Mouse (Mus musculus) intestine, postnatal 0 days (tissue): Measurements from ENCODE around the gene Ociad2. TPM values are rescaled to one million over a fixed set of nuclear protein-coding genes. Genes with fewer than 3 reads are reported as not detected.

Experiments used
- ATAC-seq: fragments of 200-750 bp; cut with Nextera tagmentation; 2 replicates; pipeline ENCODE4 v1.8.0; 2017; ENCODE audit warnings: mild to moderate bottlenecking, moderate TSS enrichment, moderate library complexity
- H3K27ac ChIP-seq: fragments of 300-500 bp; sonication (generic); 2 replicates; pipeline ENCODE4 v1.5.1; 2014; ENCODE audit warnings: mild to moderate bottlenecking, low read depth, low read length, moderate library complexity
- H3K27me3 ChIP-seq: fragments of 300-500 bp; sonication (generic); replicated peaks from 2 replicates; pipeline ENCODE4 v1.6.1; 2014; ENCODE audit warnings: low read length, mixed read lengths; ENCODE audit not compliant: control insufficient read depth, insufficient read depth
- H3K36me3 ChIP-seq: fragments of 300-500 bp; sonication (generic); 2 replicates; pipeline ENCODE4 v1.6.1; 2014; ENCODE audit warnings: mild to moderate bottlenecking, moderate library complexity; ENCODE audit not compliant: control insufficient read depth, insufficient read depth
- H3K4me1 ChIP-seq: fragments of 300-500 bp; sonication (generic); replicated peaks from 2 replicates; pipeline ENCODE4 v1.6.1; 2014; ENCODE audit warnings: antibody characterized with exemption, low read length, mixed read lengths; ENCODE audit not compliant: control insufficient read depth, insufficient read depth
- H3K4me2 ChIP-seq: fragments of 300-500 bp; sonication (generic); replicated peaks from 2 replicates; pipeline ENCODE4 v1.6.1; 2014; ENCODE audit warnings: low read depth, mild to moderate bottlenecking, moderate library complexity
- H3K4me3 ChIP-seq: fragments of 300-500 bp; sonication (generic); 2 replicates; pipeline ENCODE4 v1.5.1; 2014; ENCODE audit warnings: low read depth, low read length
- H3K9ac ChIP-seq: fragments of 300-500 bp; sonication (generic); 2 replicates; pipeline ENCODE4 v1.6.1; 2014; ENCODE audit warnings: mild to moderate bottlenecking, low read depth, low read length
- H3K9me3 ChIP-seq: fragments of 300-500 bp; sonication (generic); 2 replicates; pipeline ENCODE4 v1.6.1; 2016; ENCODE audit warnings: mixed run types; ENCODE audit not compliant: control insufficient read depth
- CTCF ChIP-seq: sonication (generic); IDR thresholded peaks from 2 replicates; pipeline ENCODE4 v1.5.1; 2016; ENCODE audit warnings: low read depth, mild to moderate bottlenecking, control low read depth, antibody characterized with exemption, moderate library complexity
- WGBS: fragments of 180-500 bp; shearing (Covaris S2); extraction: QIAGEN DNeasy Blood & Tissue Kit; methylation state at CpG from one replicate; pipeline ENCODE4 v1.1.7; 2014; 5-methylcytosine and 5-hydroxymethylcytosine counted together
- polyA plus RNA-seq: library from polyadenylated mRNA; unstranded; fragments of >200 nt; fragmentation: Nextera tagmentation; extraction: Ambion mirVana; gene quantifications from 2 replicates; pipeline ENCODE4 v1.2.1, GENCODE M21; 2015

Ociad2 gene
- polyA plus RNA-seq, 1 experiment from 2014 or later: 225 TPM

DNA sequence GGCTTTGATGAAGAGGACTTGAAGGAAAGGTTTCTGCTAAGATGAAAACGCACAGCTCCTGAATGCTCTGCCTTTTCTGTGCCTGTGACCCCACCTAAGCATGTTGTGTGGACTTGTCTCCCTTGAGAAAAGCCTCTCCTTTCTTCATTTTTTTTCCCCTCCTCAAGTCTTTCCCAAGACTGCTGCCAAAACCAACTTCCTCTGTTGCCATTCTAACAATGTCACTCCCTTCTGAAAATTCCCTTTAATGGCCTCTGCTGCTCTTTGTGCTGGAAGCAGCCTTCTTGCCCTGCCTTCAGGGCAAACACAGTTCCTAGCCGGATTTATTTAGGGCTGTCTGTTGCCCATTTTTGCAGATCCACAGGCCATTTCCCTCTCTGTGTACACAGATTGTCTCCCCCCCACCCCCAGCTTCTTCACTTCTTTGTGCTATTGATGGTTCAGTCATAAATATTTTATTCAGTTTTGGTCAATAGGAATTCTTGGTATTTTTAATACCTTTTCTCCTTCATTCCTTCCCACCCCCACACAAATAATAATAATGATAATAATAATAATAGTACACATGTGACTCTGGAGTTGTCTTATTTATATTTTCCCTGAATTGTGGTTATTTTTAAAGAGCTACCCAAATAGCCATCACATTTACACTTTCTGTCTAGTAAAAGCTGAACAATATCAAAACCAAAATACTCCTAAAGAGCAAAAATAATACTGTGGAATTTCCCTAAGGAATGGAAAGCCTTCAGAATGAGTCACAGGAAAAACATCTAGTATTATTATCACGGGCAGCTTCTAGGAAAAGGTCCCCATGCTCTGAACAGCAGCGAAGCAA lies 60.9 kb downstream of the Ociad2 start:
- H3K9me3 ChIP-seq: no peaks in the 10 kb centered on the region
- H3K36me3 ChIP-seq: no peaks in the 10 kb centered on the region
- TF ChIP-seq CTCF: no peak
- H3K9ac ChIP-seq: no peak overlapping the region
- H3K4me1 ChIP-seq: peaks cover 7% of the 10 kb centered on the region; the same call in 1 of the 2 replicates
- peak overlapping the region; percentile 14; the same call in 1 of the 2 replicates for H3K4me2 ChIP-seq
- no peak for ATAC-seq
- H3K27ac ChIP-seq: no peak overlapping the region; the same call in 1 of the 2 replicates
- H3K27me3 ChIP-seq: no peaks in the 10 kb centered on the region
- H3K4me3 ChIP-seq: no peak overlapping the region
- 20% methylated on average over 4 of the region's 4 CpGs for WGBS

DNA sequence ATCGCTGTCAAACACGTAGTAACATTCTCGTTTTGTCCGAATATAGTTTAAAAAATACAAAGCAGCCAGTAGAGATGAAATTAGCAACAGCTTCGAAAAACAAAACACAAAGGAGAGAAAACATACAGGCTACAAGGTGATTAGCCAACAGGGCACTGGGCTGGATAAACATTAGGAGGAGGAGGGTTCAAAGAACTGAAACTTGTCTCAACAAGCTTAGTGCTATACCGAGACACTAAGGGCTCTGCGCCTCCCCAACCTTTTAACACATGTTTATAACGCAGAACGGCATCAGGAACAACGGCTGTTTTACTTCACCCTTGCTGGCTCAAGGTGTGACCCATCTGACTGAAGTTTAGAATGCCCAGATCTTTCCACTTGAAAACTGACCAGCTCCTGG lies 61.6 kb downstream of the Ociad2 start:
- no peak overlapping the region for H3K4me2 ChIP-seq
- no peak for TF ChIP-seq CTCF
- H3K9me3 ChIP-seq: no peaks in the 10 kb centered on the region
- no peaks in the 10 kb centered on the region for H3K36me3 ChIP-seq
- ATAC-seq: no peak
- H3K9ac ChIP-seq: no peak overlapping the region
- H3K4me3 ChIP-seq: no peak overlapping the region
- peaks cover 7% of the 10 kb centered on the region; the same call in 1 of the 2 replicates for H3K4me1 ChIP-seq
- no peak overlapping the region for H3K27ac ChIP-seq
- H3K27me3 ChIP-seq: no peaks in the 10 kb centered on the region
- WGBS: 49% methylated on average over 10 of the region's 10 CpGs

DNA sequence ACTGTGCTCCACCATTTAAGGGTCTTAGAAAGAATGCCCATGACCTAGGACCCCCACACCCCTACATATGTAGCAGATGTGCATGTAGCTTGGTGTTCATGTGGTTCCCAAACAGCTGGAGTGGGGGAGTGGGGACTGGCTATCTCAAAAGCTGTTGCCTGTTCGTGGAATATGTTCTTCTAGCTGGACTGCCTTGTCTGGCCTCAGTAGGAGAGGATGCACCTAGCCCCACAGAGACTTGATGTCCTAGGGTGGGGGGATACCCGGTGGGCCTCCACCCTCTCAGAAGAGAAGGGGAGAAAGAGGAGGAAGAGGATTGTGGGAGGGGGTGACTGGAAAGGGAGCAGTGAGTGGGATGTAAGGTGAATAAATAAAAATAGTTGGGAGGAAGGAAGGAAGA lies 65.9 kb downstream of the Ociad2 start:
- H3K27ac ChIP-seq: no peak overlapping the region
- no peaks in the 10 kb centered on the region for H3K27me3 ChIP-seq
- no peak overlapping the region for H3K9ac ChIP-seq
- no peak for ATAC-seq
- H3K9me3 ChIP-seq: no peaks in the 10 kb centered on the region
- no peak overlapping the region for H3K4me2 ChIP-seq
- WGBS: 67% methylated on average over 2 of the region's 2 CpGs
- H3K4me3 ChIP-seq: no peak overlapping the region
- no peaks in the 10 kb centered on the region for H3K36me3 ChIP-seq
- H3K4me1 ChIP-seq: peaks cover 7% of the 10 kb centered on the region; the same call in 1 of the 2 replicates
- TF ChIP-seq CTCF: no peak

DNA sequence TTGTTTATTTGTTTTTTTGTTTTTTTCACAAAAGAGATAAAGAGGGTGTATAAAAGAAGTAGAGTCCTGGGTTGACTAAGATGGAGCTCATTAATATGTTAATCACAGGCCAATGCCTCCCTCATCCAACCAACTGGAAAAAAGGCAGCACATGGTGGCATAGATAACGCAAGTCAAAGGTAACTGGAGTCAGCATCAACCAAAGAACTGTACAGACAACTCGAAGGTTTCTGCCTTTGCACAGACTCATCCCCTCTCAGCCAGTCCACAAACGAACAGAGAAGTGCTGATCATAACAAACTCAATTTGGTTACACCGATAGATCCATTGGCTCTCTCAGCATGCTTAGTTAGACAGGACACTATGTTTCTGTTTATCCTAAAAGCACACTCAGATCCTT lies 67.7 kb downstream of the Ociad2 start:
- Histone ChIP-seq H3K9ac (no peak overlapping the region), H3K27me3 (no peaks in the 10 kb centered on the region), H3K9me3 (no peaks in the 10 kb centered on the region), H3K4me2 (no peak overlapping the region), H3K27ac (no peak overlapping the region), H3K36me3 (no peaks in the 10 kb centered on the region), H3K4me1 (no peaks in the 10 kb centered on the region), H3K4me3 (no peak overlapping the region)
- WGBS: 76% methylated on average over 4 of the region's 4 CpGs
- no peak for TF ChIP-seq CTCF
- no peak for ATAC-seq

Other genes starting within 250 kb of the Ociad2 start
- gene Fryl, start 84.4 kb downstream of the Ociad2 start, polyA plus RNA-seq: 27.8 and 28.2 TPM in 2 replicates
- 153 and 156 TPM in 2 replicates for gene Ociad1, start 48.2 kb downstream of the Ociad2 start, polyA plus RNA-seq
- 0.34 and 0.84 TPM in 2 replicates for gene Cwh43, start 65.0 kb upstream of the Ociad2 start, polyA plus RNA-seq
- 14.8 and 16.3 TPM in 2 replicates for gene Dcun1d4, start 140.0 kb upstream of the Ociad2 start, polyA plus RNA-seq